Mouse (Mus musculus) brain, embryonic 14.5 days (tissue): ENCODE measurements around the gene Fbxl5. TPM values are rescaled to one million over a fixed set of nuclear protein-coding genes. Genes with fewer than 3 reads are reported as not detected.

Source experiments
- DNase-seq: peaks from one replicate; pipeline ENCODE4 v3.0.0-alpha.2; 2011; ENCODE audit warnings: low read depth
- CTCF ChIP-seq: fragments of 200-500 bp; IDR thresholded peaks from 2 replicates; pipeline ENCODE4 v1.5.1; 2012; ENCODE audit warnings: inconsistent platforms, mild to moderate bottlenecking, moderate library complexity, borderline replicate concordance; ENCODE audit not compliant: insufficient read depth, insufficient read length; ENCODE audit errors: extremely low read depth
- POLR2A ChIP-seq: fragments of 200-500 bp; IDR thresholded peaks from 2 replicates; pipeline ENCODE4 v1.6.1; 2012; ENCODE audit warnings: mild to moderate bottlenecking, inconsistent platforms, borderline replicate concordance; ENCODE audit not compliant: poor library complexity, insufficient read depth, insufficient read length, severe bottlenecking; ENCODE audit errors: extremely low read depth
- polyA plus RNA-seq: library from polyadenylated mRNA; depleted of rRNA; stranded (reverse); fragments of >200 nt; gene quantifications from 2 replicates; pipeline ENCODE4 v1.2.3, GENCODE M21; 2012

The Fbxl5 gene
- polyA plus RNA-seq, 1 experiment: 51.5 TPM

DNA sequence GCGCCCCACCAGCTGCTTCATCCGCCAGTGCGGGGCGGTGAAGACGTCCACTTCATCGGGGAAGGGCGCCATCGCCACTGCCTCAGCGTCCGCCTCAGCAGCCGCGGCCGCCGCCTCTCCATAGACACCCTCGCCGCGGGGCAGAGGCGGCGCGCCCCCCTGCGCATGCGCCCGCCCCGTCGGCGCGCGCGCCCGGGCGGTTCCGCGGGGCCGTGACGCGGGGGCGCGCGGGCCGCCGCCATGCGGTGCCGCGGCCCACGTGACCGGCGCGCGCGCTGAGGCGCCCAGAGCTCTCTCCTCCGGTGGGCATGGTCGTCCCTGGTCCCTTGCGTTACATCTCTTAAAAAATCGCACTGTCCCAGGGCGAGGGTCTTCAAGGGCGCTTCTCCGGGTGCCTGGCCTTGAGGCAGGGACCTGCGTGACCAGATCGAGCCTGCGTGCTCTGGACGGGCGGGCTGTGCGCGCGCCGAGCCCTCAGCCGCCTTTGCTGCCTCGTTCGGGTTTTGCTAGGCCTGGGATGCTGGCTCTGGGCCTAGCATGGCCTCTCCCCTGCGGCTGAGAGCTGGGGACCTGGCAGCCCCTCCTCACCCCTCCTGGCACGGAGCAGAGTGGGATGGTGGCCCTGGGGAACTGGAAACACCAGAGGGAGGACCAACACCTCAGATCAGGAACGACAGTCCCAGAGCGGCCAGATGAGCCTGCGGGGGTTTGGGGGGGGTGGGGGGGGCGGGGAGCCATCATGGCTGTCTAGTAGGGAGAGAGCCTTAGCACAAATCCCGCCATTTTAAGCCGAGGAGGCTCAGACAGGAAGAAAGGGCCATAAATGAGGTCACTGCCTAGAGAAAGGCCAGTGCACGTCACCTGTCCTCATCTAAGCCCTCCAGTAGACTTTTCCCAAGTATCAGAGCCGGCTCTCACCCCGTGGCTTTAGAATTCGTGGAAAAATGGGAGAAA, 39.2 kb downstream of the Fbxl5 start:
- TF ChIP-seq POLR2A (peak; percentile 93), CTCF (no peak)
- DNase-seq: peak; percentile 92

- DNase-seq: peak; percentile 54
- TF ChIP-seq POLR2A (no peak), CTCF (no peak)
Measured at GRCm38 (mm10) chr5:43781423-43781976, 39.9 kb downstream of the Fbxl5 start.

DNA sequence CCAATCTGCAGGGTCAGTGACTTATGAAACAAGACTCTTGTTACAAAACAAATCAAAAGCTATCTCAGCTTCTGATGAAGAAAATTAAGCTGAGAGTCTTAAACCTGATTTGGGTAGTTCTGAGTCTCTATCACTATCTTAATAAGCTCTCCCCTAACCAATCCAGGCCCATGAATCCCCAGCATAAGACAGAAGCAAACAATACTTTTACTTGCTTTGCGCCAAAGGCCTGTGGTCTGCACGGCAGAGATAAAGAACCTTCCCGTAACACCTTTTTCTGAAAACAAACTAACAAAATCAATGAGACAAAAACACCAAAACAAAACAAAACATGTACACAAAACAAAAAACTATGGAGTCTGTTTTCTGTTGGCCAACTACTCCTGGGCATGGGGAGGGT, 42.9 kb downstream of the Fbxl5 start:
- TF ChIP-seq POLR2A (no peak), CTCF (no peak)
- DNase-seq: no peak

- DNase-seq: no peak
- TF ChIP-seq CTCF: no peak
Measured at GRCm38 (mm10) chr5:43776993-43777392, 44.4 kb downstream of the Fbxl5 start.

- DNase-seq: peak; percentile 17
- TF ChIP-seq POLR2A (no peak), CTCF (no peak)
Measured at GRCm38 (mm10) chr5:43776407-43776806, 45.0 kb downstream of the Fbxl5 start.

GRCm38 (mm10) chr5:43771555-43771954, 49.9 kb downstream of the Fbxl5 start:
- TF ChIP-seq POLR2A (no peak), CTCF (no peak)
- DNase-seq: no peak

- TF ChIP-seq CTCF (no peak), POLR2A (no peak)
- no peak for DNase-seq
Measured at GRCm38 (mm10) chr5:43770618-43771354, 50.7 kb downstream of the Fbxl5 start.

DNA sequence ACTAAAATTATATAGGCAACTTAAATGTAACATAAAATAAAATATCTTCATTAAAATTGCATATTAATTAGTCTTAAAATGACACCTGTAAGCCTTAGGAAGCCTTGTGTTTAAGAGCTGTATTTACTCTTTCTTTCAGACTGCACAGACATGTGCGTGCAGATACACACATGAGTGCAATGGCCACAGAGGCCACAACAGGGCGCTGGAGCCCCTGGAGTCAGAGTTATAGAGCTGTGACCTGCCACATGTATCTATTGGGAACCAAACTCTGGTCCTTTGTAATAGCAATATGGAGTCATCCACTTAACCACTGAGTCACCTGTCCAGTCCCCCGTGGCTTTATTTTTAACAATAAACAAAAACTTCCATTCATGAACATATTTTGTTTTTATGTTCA, 72.3 kb downstream of the Fbxl5 start:
- no peak for TF ChIP-seq POLR2A
- no peak for TF ChIP-seq CTCF
- DNase-seq: no peak

DNA sequence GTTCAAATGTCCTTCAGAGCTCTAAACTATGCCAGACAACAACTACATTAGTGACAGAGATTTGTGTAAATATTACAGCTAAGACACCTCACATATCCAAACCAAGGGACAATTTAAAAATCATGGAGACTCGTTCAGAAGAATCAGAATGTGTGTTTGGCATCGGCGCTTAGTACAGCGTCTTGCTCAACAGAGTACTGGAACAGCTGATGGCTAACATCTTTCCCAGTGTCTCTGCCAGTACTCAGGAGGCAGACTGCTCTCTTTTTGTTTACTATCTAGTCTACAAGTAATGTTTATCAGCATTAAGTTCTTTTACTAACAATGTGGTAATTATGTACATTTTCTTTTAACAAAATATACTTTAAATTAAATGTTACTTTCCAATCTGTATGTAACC, 73.4 kb downstream of the Fbxl5 start:
- TF ChIP-seq CTCF (no peak), POLR2A (no peak)

GRCm38 (mm10) chr5:43745156-43745555, 76.3 kb downstream of the Fbxl5 start:
- no peak for TF ChIP-seq POLR2A
- TF ChIP-seq CTCF: no peak
- no peak for DNase-seq

More for the DNA sequence above, 73.4 kb downstream of the Fbxl5 start:
- DNase-seq: no peak

DNA sequence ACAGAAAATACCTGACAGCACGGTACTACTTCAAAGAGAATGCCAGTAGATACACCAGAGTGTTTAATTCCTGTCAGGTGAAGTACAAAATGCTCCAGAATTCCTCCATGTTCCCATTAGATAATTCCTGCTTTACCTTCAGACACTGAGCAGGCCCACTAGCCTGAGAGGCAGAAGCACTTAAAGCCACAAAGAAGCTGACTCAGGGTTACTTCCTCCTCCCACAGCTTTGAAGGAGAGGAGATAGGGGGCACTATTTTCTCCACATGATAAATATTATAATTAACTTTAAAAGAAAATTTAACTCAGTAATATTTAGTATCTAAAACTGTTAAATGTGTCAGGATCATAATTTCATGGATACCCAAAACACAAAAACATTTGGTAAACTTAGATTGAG, 77.3 kb downstream of the Fbxl5 start:
- DNase-seq: no peak
- no peak for TF ChIP-seq CTCF
- no peak for TF ChIP-seq POLR2A
